Mouse (Mus musculus) Patski (cell line): ENCODE results near the gene Pdzd7. TPM values are rescaled to one million over a fixed set of nuclear protein-coding genes. Genes with fewer than 3 reads are reported as not detected.

Source experiments
- ATAC-seq: fragments of 100-300 bp; one replicate; pipeline ENCODE4 v1.8.0; 2021
- CTCF ChIA-PET: fragments of 350-600 bp; sonication (Branson Sonifier 250); formaldehyde crosslinking; loops from one replicate; lab custom pipeline; 2022; ENCODE audit warnings: inconsistent platforms; lab: Charles Lee
- POLR2A ChIA-PET: fragments of 350-600 bp; sonication (Branson Sonifier 250); formaldehyde crosslinking; loops from one replicate; lab custom pipeline; 2022; ENCODE audit warnings: antibody characterized with exemption, inconsistent platforms; lab: Charles Lee
- DNase-seq: peaks from one replicate; pipeline ENCODE4 v3.0.0-alpha.2; 2011; ENCODE audit warnings: low read depth, low spot score
- H3K27me3 ChIP-seq: fragments of 371-371 bp; one replicate; pipeline ENCODE4 v1.5.1; 2021
- CTCF ChIP-seq: fragments of 100-300 bp; IDR thresholded peaks from one replicate; pipeline ENCODE4 v1.5.1; 2021
- in situ Hi-C: fragments of 300-500 bp; cut with MboI; formaldehyde crosslinking; loops from 3 replicates; pipeline ENCODE4 v1.11.1; 2018; ENCODE audit warnings: low pct_unique_long_range_greater_than_20kb, mixed read lengths
- polyA plus RNA-seq: library from polyadenylated mRNA; unstranded; gene quantifications from one replicate; pipeline ENCODE4 v1.2.3, GENCODE M21; 2021

Gene Pdzd7
- polyA plus RNA-seq: 4.9 TPM

- H3K27me3 ChIP-seq: peaks cover 5% of the 10 kb centered on the region
- no peak for ATAC-seq
- no peak for DNase-seq
- in situ Hi-C loops: no loop called here
- POLR2A ChIA-PET: no interaction called here
- no peak for TF ChIP-seq CTCF
- CTCF ChIA-PET: interaction anchor here (1.0 to 4.0 kb wide), 4 partner anchors 8 to 33 kb away, joined by 3 to 31 read pairs (median 8); no protein-coding TSS in a partner anchor
These were observed at the start of gene Pdzd7 for GRCm38 (mm10) chr19:45045651-45046050. TSS of gene Pdzd7 (minus strand) at chr19:45045717.

- peaks cover 56% of the 10 kb centered on the region for H3K27me3 ChIP-seq
These were observed 36.5 kb upstream of the Pdzd7 start for GRCm38 (mm10) chr19:45081841-45082550.

GRCm38 (mm10) chr19:45081279-45081678 is 35.8 kb upstream of the Pdzd7 start:
- no peak for TF ChIP-seq CTCF
- in situ Hi-C loops: loop anchor here (5.0 kb wide), 1 partner anchor 81 kb away; no protein-coding TSS in a partner anchor
- CTCF ChIA-PET: interaction anchor here (1.5 to 1.6 kb wide), 3 partner anchors 12 to 79 kb away, joined by 4 to 10 read pairs (median 5); no protein-coding TSS in a partner anchor
- ATAC-seq (no peak), DNase-seq (no peak)
- peaks cover 55% of the 10 kb centered on the region for H3K27me3 ChIP-seq
- POLR2A ChIA-PET: no interaction called here

More at GRCm38 (mm10) chr19:45081841-45082550, 36.5 kb upstream of the Pdzd7 start:
- ATAC-seq (peak; percentile 33), DNase-seq (no peak)
- in situ Hi-C loops: loop anchor here (5.0 kb wide), 1 partner anchor 80 kb away; no protein-coding TSS in a partner anchor
- TF ChIP-seq CTCF: no peak
- ChIA-PET POLR2A (no interaction called here), CTCF (interaction anchor here (1.0 to 1.6 kb wide), 4 partner anchors 8 to 79 kb away, joined by 3 to 10 read pairs (median 4); no protein-coding TSS in a partner anchor)

GRCm38 (mm10) chr19:45080711-45081110 is 35.2 kb upstream of the Pdzd7 start:
- ChIA-PET CTCF (no interaction called here), POLR2A (no interaction called here)
- peaks cover 52% of the 10 kb centered on the region for H3K27me3 ChIP-seq
- no peak for TF ChIP-seq CTCF
- no peak for DNase-seq
- ATAC-seq: no peak
- in situ Hi-C loops: loop anchor here (5.0 kb wide), 1 partner anchor 82 kb away; no protein-coding TSS in a partner anchor

GRCm38 (mm10) chr19:45079769-45080515 is 34.4 kb upstream of the Pdzd7 start:
- in situ Hi-C loops: loop anchor here (5.0 kb wide), 1 partner anchor 82 kb away; no protein-coding TSS in a partner anchor
- ChIA-PET POLR2A (no interaction called here), CTCF (no interaction called here)
- no peak for TF ChIP-seq CTCF
- DNase-seq (no peak), ATAC-seq (no peak)
- peaks cover 48% of the 10 kb centered on the region for H3K27me3 ChIP-seq

GRCm38 (mm10) chr19:45078971-45079764 is 33.7 kb upstream of the Pdzd7 start:
- in situ Hi-C loops: no loop called here
- no peak for ATAC-seq
- TF ChIP-seq CTCF: no peak
- POLR2A ChIA-PET: no interaction called here
- CTCF ChIA-PET: interaction anchor here (1.1 to 1.5 kb wide), 2 partner anchors 9 to 23 kb away, joined by 3 read pairs; no protein-coding TSS in a partner anchor
- H3K27me3 ChIP-seq: peaks cover 42% of the 10 kb centered on the region
- no peak for DNase-seq

- POLR2A ChIA-PET: no interaction called here
- DNase-seq (no peak), ATAC-seq (no peak)
- in situ Hi-C loops: no loop called here
- H3K27me3 ChIP-seq: peaks cover 30% of the 10 kb centered on the region
- no peak for TF ChIP-seq CTCF
- CTCF ChIA-PET: interaction anchor here (1.0 to 2.4 kb wide), 5 partner anchors 7 to 85 kb away, joined by 3 to 9 read pairs (median 3); partner anchors contain the start of genes Lzts2 and Sfxn3
These were observed 32.5 kb upstream of the Pdzd7 start for GRCm38 (mm10) chr19:45077742-45078645.

- in situ Hi-C loops: no loop called here
- TF ChIP-seq CTCF: no peak
- H3K27me3 ChIP-seq: peaks cover 23% of the 10 kb centered on the region
- POLR2A ChIA-PET: interaction anchor here (0.6 kb wide), 1 partner anchor 98 kb away, joined by 6 read pairs; no protein-coding TSS in a partner anchor
- CTCF ChIA-PET: interaction anchor here (0.9 to 4.9 kb wide), 8 partner anchors 11 to 86 kb away, joined by 3 to 43 read pairs (median 8); partner anchors contain the start of genes Lzts2 and Sfxn3
- peak; percentile 45 for ATAC-seq
- no peak for DNase-seq
These were observed 31.3 kb upstream of the Pdzd7 start for GRCm38 (mm10) chr19:45076586-45077510.
